Mouse (Mus musculus) ES-Bruce4 (cell line): ENCODE measurements around the gene Acbd6. TPM values are rescaled to one million over a fixed set of nuclear protein-coding genes. Genes with fewer than 3 reads are reported as not detected.

Experiments
- H3K27ac ChIP-seq: 2 replicates; pipeline ENCODE4 v1.5.1; 2012; ENCODE audit warnings: low read length, inconsistent platforms; ENCODE audit not compliant: insufficient read depth
- H3K27me3 ChIP-seq: 2 replicates; pipeline ENCODE4 v1.6.1; 2012; ENCODE audit warnings: mild to moderate bottlenecking, low read length, inconsistent platforms; ENCODE audit not compliant: control insufficient read depth, poor library complexity, insufficient read depth, severe bottlenecking
- H3K36me3 ChIP-seq: 2 replicates; pipeline ENCODE4 v1.6.1; 2012; ENCODE audit warnings: inconsistent platforms, mild to moderate bottlenecking, low read length, moderate library complexity; ENCODE audit not compliant: control insufficient read depth, poor library complexity, insufficient read depth, severe bottlenecking
- H3K4me1 ChIP-seq: one replicate; pipeline ENCODE4 v1.8.1; 2011; ENCODE audit warnings: low read length; ENCODE audit not compliant: control insufficient read depth, insufficient read depth
- H3K4me3 ChIP-seq: 2 replicates; pipeline ENCODE4 v1.5.1; 2011; ENCODE audit warnings: low read depth, mild to moderate bottlenecking, low read length
- H3K9ac ChIP-seq: 2 replicates; pipeline ENCODE4 v1.6.1; 2012; ENCODE audit warnings: low read depth, mild to moderate bottlenecking, inconsistent platforms; ENCODE audit not compliant: poor library complexity, severe bottlenecking
- H3K9me3 ChIP-seq: replicated peaks from 2 replicates; pipeline ENCODE4 v1.6.1; 2012; ENCODE audit warnings: mild to moderate bottlenecking, low read length, inconsistent platforms; ENCODE audit not compliant: control insufficient read depth, poor library complexity, insufficient read depth, severe bottlenecking
- CTCF ChIP-seq: IDR thresholded peaks from one replicate; pipeline ENCODE4 v1.8.1; 2011; ENCODE audit warnings: low read depth, low read length
- EP300 ChIP-seq: IDR thresholded peaks from 2 replicates; pipeline ENCODE4 v1.6.1; 2011; ENCODE audit warnings: low read depth, low read length; ENCODE audit not compliant: insufficient read depth
- POLR2A ChIP-seq: IDR thresholded peaks from one replicate; pipeline ENCODE4 v1.8.1; 2011; ENCODE audit warnings: low read length; ENCODE audit not compliant: insufficient read depth
- polyA plus RNA-seq: library from polyadenylated mRNA; stranded (reverse); fragments of >200 nt; gene quantifications from 2 replicates; pipeline ENCODE4 v1.2.4, GENCODE M21; 2011; ENCODE audit warnings: low read depth; ENCODE audit not compliant: missing spikeins, insufficient read depth, insufficient read length

Gene Acbd6
- polyA plus RNA-seq, 1 experiment: 62.2 TPM

- H3K9ac ChIP-seq: no peak overlapping the region
- H3K4me3 ChIP-seq: no peak overlapping the region
- no peaks in the 10 kb centered on the region for H3K36me3 ChIP-seq
- H3K9me3 ChIP-seq: no peaks in the 10 kb centered on the region
- H3K27ac ChIP-seq: no peak overlapping the region
- H3K4me1 ChIP-seq: no peaks in the 10 kb centered on the region
- TF ChIP-seq CTCF (no peak), EP300 (no peak), POLR2A (no peak)
- H3K27me3 ChIP-seq: no peaks in the 10 kb centered on the region
These were observed 88.7 kb downstream of the Acbd6 start for GRCm38 (mm10) chr1:155646345-155647307.

- Histone ChIP-seq H3K36me3 (no peaks in the 10 kb centered on the region), H3K9me3 (no peaks in the 10 kb centered on the region), H3K27me3 (no peaks in the 10 kb centered on the region), H3K4me3 (no peak overlapping the region), H3K4me1 (no peaks in the 10 kb centered on the region), H3K27ac (no peak overlapping the region), H3K9ac (no peak overlapping the region)
- no peak for TF ChIP-seq POLR2A
- TF ChIP-seq EP300: no peak
- TF ChIP-seq CTCF: no peak
These were observed 92.4 kb downstream of the Acbd6 start for GRCm38 (mm10) chr1:155650121-155650846.

GRCm38 (mm10) chr1:155654961-155655360 lies 97.0 kb downstream of the Acbd6 start:
- TF ChIP-seq CTCF: no peak
- no peak for TF ChIP-seq EP300
- no peak for TF ChIP-seq POLR2A
- Histone ChIP-seq H3K27me3 (no peaks in the 10 kb centered on the region), H3K9me3 (no peaks in the 10 kb centered on the region), H3K4me3 (no peak overlapping the region), H3K9ac (no peak overlapping the region), H3K36me3 (no peaks in the 10 kb centered on the region), H3K4me1 (no peaks in the 10 kb centered on the region), H3K27ac (no peak overlapping the region)

- Histone ChIP-seq H3K9ac (no peak overlapping the region), H3K9me3 (no peaks in the 10 kb centered on the region), H3K4me3 (no peak overlapping the region), H3K27ac (no peak overlapping the region), H3K27me3 (no peaks in the 10 kb centered on the region), H3K36me3 (no peaks in the 10 kb centered on the region), H3K4me1 (no peaks in the 10 kb centered on the region)
- no peak for TF ChIP-seq POLR2A
- TF ChIP-seq CTCF: no peak
- no peak for TF ChIP-seq EP300
These were observed 98.4 kb downstream of the Acbd6 start for GRCm38 (mm10) chr1:155656321-155656720.

GRCm38 (mm10) chr1:155663994-155664393 lies 106.1 kb downstream of the Acbd6 start:
- Histone ChIP-seq H3K27ac (no peak overlapping the region), H3K36me3 (no peaks in the 10 kb centered on the region), H3K4me3 (no peak overlapping the region), H3K4me1 (no peaks in the 10 kb centered on the region), H3K9ac (no peak overlapping the region), H3K9me3 (no peaks in the 10 kb centered on the region), H3K27me3 (no peaks in the 10 kb centered on the region)
- TF ChIP-seq CTCF (no peak), POLR2A (no peak), EP300 (no peak)
